Mouse (Mus musculus) right cerebral cortex, postnatal 36 days (tissue): ENCODE measurements at regions not wholly inside any gene's neighbourhood (a gene's known extent, or its start where the extent isn't known, plus 50 kb on each side); places are given as distances from the start of the nearest gene placed in this dataset.
A peak's percentile ranks its signal among the peaks of the same experiment; 100 is the strongest.

Experiments
- DNase-seq, 2 experiments: peaks; one replicate each; pipeline ENCODE4 v3.0.0; 2022; ENCODE audit warnings: low spot score in 2 of 2, mixed read lengths in 1 of 2

DNA sequence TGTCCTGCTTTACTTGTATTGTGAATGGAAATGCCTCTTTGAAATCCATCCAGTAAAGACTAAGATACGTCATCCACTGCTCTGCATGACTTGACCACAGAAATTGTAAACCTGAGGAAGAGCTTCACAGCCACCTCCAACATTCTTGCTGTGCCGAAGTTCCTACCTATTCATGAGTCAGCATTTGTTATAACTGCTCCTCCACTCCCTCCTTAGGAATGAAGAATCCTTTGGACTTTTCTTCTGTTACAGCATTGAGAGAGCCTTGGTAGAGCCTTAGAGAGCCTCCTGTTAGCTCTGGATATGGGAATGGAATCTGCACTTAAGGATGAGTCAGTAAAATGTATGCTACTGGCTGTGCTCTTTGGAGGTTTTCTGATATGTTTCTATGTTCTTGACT is 750.5 kb upstream of the Gcfc2 start:
- no peak for DNase-seq

DNA sequence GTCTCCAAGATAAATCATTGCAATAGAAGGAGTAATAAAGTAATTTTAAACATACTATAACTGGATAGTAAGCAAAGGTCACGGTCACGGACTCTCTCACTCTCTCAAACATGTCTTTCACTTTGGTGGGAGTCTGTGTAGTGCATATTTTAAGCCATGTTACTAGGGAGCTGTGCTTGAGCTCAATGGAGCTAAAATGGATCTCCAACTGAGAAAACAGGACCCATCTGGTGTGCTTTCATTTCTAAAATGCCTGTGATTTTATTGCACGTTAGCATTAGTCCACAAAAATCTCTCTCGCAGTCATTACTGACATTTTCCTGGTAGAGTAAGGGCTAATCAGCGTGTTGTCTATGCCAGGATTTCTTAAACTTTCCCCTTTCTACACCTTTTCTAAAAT is 733.3 kb upstream of the Gcfc2 start:
- no peak for DNase-seq

DNA sequence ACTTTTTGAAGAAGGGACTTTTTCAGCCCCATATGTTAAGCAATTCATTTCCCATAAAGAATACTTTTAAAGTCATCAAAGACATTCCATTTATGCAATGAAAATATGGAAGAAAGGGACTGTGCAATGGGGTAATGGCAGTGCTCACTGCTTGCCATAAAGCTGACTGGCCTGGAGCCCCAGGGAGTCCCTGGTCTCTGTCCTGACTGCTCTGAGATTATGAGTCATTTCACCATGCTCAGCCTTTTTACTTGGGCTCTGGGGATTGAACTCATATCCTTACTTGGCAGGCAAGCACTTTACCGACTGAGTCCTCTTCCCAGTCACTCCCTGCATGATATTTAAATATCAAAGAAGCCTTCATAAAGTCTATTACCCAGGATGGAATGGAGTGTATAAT is 712.9 kb upstream of the Gcfc2 start:
- no peak for DNase-seq

DNA sequence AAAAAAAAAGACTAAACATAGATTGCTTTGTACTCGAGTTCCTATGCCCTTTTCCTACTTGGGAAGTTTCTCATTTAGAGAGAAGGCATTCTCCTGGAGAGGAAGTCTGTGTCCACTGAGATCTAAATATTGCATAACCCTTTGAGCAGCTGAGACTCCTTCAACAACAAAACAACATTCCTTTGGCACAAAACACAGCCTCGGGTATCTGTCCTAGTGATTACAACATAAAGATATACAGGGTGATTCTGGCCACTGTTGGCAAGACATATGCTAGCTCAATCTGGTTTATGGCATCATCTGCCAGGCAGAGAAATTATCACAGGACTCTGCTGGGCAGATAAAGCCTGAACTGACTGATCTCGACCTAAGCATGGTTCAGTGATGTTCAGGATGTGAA is 692.7 kb upstream of the Gcfc2 start:
- DNase-seq = no peak

DNA sequence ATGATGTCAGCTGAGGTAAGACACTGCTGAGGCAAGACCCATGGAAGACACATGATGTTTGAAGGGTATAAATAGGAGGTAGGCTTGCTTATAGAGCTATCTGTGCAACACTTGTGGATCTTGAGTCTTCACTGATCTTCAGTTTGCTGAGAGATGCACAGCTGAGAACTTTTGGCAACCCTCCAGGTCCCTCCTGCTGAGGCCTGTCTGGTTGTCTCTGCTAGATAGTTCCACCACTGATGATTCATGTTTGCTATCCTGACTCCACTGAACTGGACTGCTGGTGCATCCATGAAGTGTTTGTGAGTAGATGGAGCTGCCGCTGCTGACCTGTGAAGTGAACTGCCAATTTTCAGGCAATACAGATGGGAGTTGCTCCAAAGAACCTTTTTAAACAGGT is 663.6 kb upstream of the Gcfc2 start:
- peak; percentile 2 to 4 for DNase-seq
